Mouse (Mus musculus) neural tube, embryonic 11.5 days (tissue): Measurements from ENCODE around the gene Pex11b. TPM values are rescaled to one million over a fixed set of nuclear protein-coding genes. Genes with fewer than 3 reads are reported as not detected.
"Not testable (repeated sequence)": the region's sequence is repeated elsewhere in the genome, so short reads cannot be mapped to it uniquely, and the experiment has no call there.

Source experiments
- ATAC-seq: fragments of 200-750 bp; cut with Nextera tagmentation; 2 replicates; pipeline ENCODE4 v1.8.0; 2017; ENCODE audit warnings: moderate number of reproducible peaks, mild to moderate bottlenecking, moderate TSS enrichment, moderate library complexity; ENCODE audit not compliant: insufficient read depth, low FRiP score, low TSS enrichment
- DNase-seq: peaks from one replicate; pipeline ENCODE4 v3.0.0-alpha.2; 2015; ENCODE audit warnings: low spot score
- H3K27ac ChIP-seq: fragments of 300-500 bp; sonication (generic); 2 replicates; pipeline ENCODE4 v1.5.1; 2014; ENCODE audit warnings: low read depth, mild to moderate bottlenecking, low read length
- H3K27me3 ChIP-seq: fragments of 300-500 bp; sonication (generic); 2 replicates; pipeline ENCODE4 v1.6.1; 2014; ENCODE audit warnings: mild to moderate bottlenecking, low read length, mixed read lengths; ENCODE audit not compliant: control insufficient read depth, insufficient read depth
- H3K36me3 ChIP-seq: fragments of 300-500 bp; sonication (generic); 2 replicates; pipeline ENCODE4 v1.6.1; 2014; ENCODE audit warnings: mild to moderate bottlenecking, low read length, moderate library complexity, mixed read lengths; ENCODE audit not compliant: control insufficient read depth, insufficient read depth
- H3K4me1 ChIP-seq: fragments of 300-500 bp; sonication (generic); 2 replicates; pipeline ENCODE4 v1.6.1; 2014; ENCODE audit warnings: low read length, mixed read lengths; ENCODE audit not compliant: control insufficient read depth, insufficient read depth
- H3K4me2 ChIP-seq: fragments of 300-500 bp; sonication (generic); 2 replicates; pipeline ENCODE4 v1.6.1; 2014; ENCODE audit warnings: low read depth, mild to moderate bottlenecking, moderate library complexity
- H3K4me3 ChIP-seq: fragments of 300-500 bp; sonication (generic); 2 replicates; pipeline ENCODE4 v1.5.1; 2014; ENCODE audit warnings: low read depth, low read length
- H3K9ac ChIP-seq: fragments of 300-500 bp; sonication (generic); 2 replicates; pipeline ENCODE4 v1.6.1; 2014; ENCODE audit warnings: mild to moderate bottlenecking, low read length
- H3K9me3 ChIP-seq: fragments of 300-500 bp; sonication (generic); 2 replicates; pipeline ENCODE4 v1.6.1; 2016; ENCODE audit warnings: low read length; ENCODE audit not compliant: control insufficient read depth
- WGBS: fragments of 180-500 bp; shearing (Covaris S2); extraction: QIAGEN DNeasy Blood & Tissue Kit; methylation state at CpG from one replicate; pipeline ENCODE4 v1.1.7; 2014; 5-methylcytosine and 5-hydroxymethylcytosine counted together
- polyA plus RNA-seq: library from polyadenylated mRNA; unstranded; fragments of >200 nt; fragmentation: Nextera tagmentation; extraction: Ambion mirVana; gene quantifications from 2 replicates; pipeline ENCODE4 v1.2.1, GENCODE M21; 2014

The Pex11b gene
- polyA plus RNA-seq, 1 experiment from 2014 or later, result 40.5 TPM

- ATAC-seq (no peak), DNase-seq (no peak)
- H3K27ac ChIP-seq, result no peak overlapping the region
- no peak overlapping the region for H3K4me3 ChIP-seq
- no peaks in the 10 kb centered on the region for H3K4me1 ChIP-seq
- no peaks in the 10 kb centered on the region for H3K36me3 ChIP-seq
- WGBS, result 25% methylated on average over 3 of the region's 3 CpGs
- no peaks in the 10 kb centered on the region; the same call in 1 of the 2 replicates for H3K27me3 ChIP-seq
- no peak overlapping the region for H3K9ac ChIP-seq
- H3K4me2 ChIP-seq, result no peak overlapping the region
- H3K9me3 ChIP-seq, result no peaks in the 10 kb centered on the region
These were observed 40.5 kb downstream of the Pex11b start for GRCm38 (mm10) chr3:96675690-96676089.

- Histone ChIP-seq H3K4me2 (no peak overlapping the region), H3K4me3 (no peak overlapping the region)
These were observed 43.3 kb downstream of the Pex11b start for GRCm38 (mm10) chr3:96678456-96678855.

DNA sequence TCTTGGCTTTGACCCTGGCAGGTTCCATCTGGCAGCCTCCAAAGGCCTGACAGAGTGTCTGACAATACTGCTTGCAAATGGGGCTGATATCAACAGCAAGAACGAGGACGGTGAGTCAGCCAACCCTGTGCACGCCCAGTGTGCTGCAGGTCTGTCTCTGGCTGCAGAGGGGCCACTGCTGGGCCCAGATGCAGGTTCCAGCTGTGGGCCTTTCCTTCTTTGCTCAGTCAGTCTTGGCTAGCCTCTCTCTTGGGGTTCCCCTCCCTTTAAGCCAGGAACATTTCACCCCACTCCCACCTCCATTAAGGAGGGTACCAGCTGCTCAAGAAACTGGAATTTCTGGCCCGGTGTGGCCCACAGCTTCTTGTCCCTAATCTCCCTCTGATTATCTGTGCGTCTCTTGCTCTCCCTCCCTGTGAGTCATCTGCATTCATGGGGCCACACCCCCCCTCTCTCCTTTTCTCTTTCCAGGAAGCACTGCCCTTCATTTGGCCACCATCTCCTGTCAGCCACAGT is 44.0 kb downstream of the Pex11b start:
- Histone ChIP-seq H3K27me3 (peaks cover 2% of the 10 kb centered on the region; the same call in 1 of the 2 replicates), H3K4me2 (no peak overlapping the region), H3K4me1 (no peaks in the 10 kb centered on the region), H3K27ac (no peak overlapping the region), H3K4me3 (no peak overlapping the region), H3K36me3 (no peaks in the 10 kb centered on the region), H3K9me3 (no peaks in the 10 kb centered on the region), H3K9ac (no peak overlapping the region)
- no peak for ATAC-seq
- no peak for DNase-seq
- 35% methylated on average over 5 of the region's 5 CpGs for WGBS

More at GRCm38 (mm10) chr3:96678456-96678855, 43.3 kb downstream of the Pex11b start:
- ATAC-seq (no peak), DNase-seq (no peak)
- H3K9ac ChIP-seq, result no peak overlapping the region
- no peak overlapping the region for H3K27ac ChIP-seq
- no peaks in the 10 kb centered on the region for H3K36me3 ChIP-seq
- no peaks in the 10 kb centered on the region for H3K27me3 ChIP-seq
- H3K9me3 ChIP-seq, result no peaks in the 10 kb centered on the region
- 78% methylated on average over 7 of the region's 7 CpGs for WGBS
- no peaks in the 10 kb centered on the region for H3K4me1 ChIP-seq

DNA sequence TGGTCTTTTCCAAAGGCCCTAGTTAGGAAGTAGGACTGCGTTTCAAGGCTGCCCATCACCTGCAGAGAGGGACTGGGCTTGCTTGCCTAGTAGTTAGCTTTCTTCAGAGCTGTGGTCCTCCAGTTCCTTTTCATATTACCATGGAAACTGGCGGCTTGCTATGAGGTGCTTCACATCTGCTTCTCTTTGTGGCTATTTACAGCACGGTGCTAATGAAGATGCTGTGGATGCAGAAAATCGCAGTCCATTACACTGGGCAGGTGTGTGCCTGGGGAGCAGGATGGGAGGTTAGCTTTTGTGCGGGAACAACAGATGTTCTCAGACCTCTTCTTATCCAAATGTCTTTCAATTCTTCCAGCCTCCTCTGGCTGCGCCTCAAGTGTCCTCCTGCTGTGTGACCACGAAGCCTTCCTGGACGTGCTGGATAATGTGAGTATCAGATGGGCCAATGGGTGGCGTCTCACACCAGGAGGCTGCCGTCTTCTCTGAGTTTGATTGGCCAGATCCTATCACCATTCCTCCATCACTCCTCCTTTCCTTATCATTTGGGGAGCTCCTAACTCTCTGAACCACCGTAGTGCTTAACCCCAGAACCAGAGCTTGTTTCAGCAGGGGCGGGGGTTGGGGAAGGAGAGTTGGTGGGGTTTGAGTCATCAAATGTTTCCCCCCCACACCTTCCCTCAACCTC is 45.2 kb downstream of the Pex11b start:
- Histone ChIP-seq H3K27ac (no peak overlapping the region), H3K4me3 (no peak overlapping the region), H3K27me3 (peaks cover 5% of the 10 kb centered on the region; the same call in 1 of the 2 replicates), H3K36me3 (no peaks in the 10 kb centered on the region), H3K9ac (no peak overlapping the region), H3K9me3 (no peaks in the 10 kb centered on the region), H3K4me1 (no peaks in the 10 kb centered on the region), H3K4me2 (no peak overlapping the region)
- WGBS, result 17% methylated on average over 12 of the region's 12 CpGs
- DNase-seq (no peak), ATAC-seq (no peak)

GRCm38 (mm10) chr3:96683496-96683895 is 48.3 kb downstream of the Pex11b start:
- Histone ChIP-seq H3K9me3 (no peaks in the 10 kb centered on the region), H3K4me2 (no peak overlapping the region), H3K27me3 (peaks cover 5% of the 10 kb centered on the region; the same call in 1 of the 2 replicates), H3K9ac (no peak overlapping the region), H3K4me1 (no peaks in the 10 kb centered on the region), H3K36me3 (no peaks in the 10 kb centered on the region), H3K27ac (no peak overlapping the region), H3K4me3 (no peak overlapping the region)
- WGBS, result 88% methylated on average over 3 of the region's 3 CpGs
- DNase-seq (no peak), ATAC-seq (no peak)

- peaks cover 5% of the 10 kb centered on the region; the same call in 1 of the 2 replicates for H3K27me3 ChIP-seq
- no peak overlapping the region for H3K4me3 ChIP-seq
- no peaks in the 10 kb centered on the region for H3K4me1 ChIP-seq
- H3K9ac ChIP-seq, result peak overlapping the region; percentile 28; the same call in 1 of the 2 replicates
- peak overlapping the region; percentile 22 for H3K4me2 ChIP-seq
- no peaks in the 10 kb centered on the region for H3K36me3 ChIP-seq
- no peaks in the 10 kb centered on the region for H3K9me3 ChIP-seq
- no peak overlapping the region for H3K27ac ChIP-seq
- ATAC-seq, result no peak
- WGBS, result 53% methylated on average over 17 of the region's 17 CpGs
- no peak for DNase-seq
These were observed 49.1 kb downstream of the Pex11b start for GRCm38 (mm10) chr3:96684151-96684821.

DNA sequence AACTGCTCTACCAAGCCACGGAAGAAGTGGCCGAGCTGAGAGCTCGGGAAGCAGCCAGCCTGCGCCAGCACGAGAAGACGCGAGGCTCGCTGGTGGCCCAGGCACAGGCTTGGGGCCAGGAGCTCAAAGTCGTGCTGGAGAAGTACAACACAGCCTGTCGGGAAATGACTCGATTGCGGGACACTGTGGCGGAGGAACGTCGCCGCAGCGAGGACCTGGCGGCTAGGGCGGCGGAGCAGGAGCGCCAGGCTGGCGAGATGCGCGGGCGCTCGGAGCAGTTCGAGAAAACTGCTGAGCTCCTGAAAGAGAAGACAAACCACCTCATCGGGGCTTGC is 49.6 kb downstream of the Pex11b start:
- ATAC-seq (no peak), DNase-seq (no peak)
- peak overlapping the region; percentile 22 for H3K4me2 ChIP-seq
- H3K27me3 ChIP-seq, result peaks cover 5% of the 10 kb centered on the region; the same call in 1 of the 2 replicates
- H3K9ac ChIP-seq, result peak overlapping the region; percentile 28; the same call in 1 of the 2 replicates
- no peaks in the 10 kb centered on the region for H3K36me3 ChIP-seq
- no peaks in the 10 kb centered on the region for H3K9me3 ChIP-seq
- 36% methylated on average over 28 of the region's 28 CpGs for WGBS
- no peak overlapping the region for H3K27ac ChIP-seq
- H3K4me1 ChIP-seq, result no peaks in the 10 kb centered on the region
- peak overlapping the region; percentile 19; the same call in 1 of the 2 replicates for H3K4me3 ChIP-seq

- WGBS, result 93% methylated on average over 5 of the region's 5 CpGs
- ATAC-seq, H3K9me3 ChIP-seq, H3K4me3 ChIP-seq, H3K27ac ChIP-seq, H3K9ac ChIP-seq, H3K27me3 ChIP-seq, H3K4me1 ChIP-seq, DNase-seq, H3K4me2 ChIP-seq, H3K36me3 ChIP-seq: not testable (repeated sequence)
These were observed 50.9 kb downstream of the Pex11b start for GRCm38 (mm10) chr3:96686057-96686456.
